ENCODE assay signal across 10 mouse cellular contexts in the genomic region with DNA sequence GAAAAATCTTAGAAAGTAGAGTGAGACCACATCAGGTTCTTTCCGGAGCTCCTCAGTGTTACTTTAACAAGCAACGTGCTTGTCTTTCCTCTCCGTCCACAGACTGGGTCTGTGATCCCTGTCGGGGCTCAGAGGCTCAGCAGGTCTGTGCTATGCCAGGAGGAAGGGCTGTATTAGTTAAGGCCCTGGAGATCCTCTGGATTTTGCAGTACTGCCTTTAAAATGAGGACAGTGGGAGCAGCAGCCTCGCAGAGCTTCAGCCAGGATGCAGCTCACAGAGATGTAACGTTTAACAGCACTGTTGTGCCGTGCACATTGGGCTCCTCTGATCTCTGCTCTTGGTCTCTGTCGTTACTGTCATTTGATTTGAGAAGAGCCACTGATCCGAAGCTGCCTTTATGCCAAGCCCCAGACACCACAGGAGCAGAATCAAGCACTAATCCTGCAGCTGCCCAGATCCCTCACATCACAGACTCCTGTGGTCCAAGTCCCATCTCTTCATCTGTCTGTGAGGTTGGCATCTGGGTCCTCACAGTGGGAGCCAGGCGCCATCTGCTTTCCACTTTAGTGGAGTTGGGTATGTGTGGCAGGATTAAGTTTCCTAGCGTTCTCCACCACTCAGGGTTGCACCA.
DNase-seq lines count a peak whose midpoint lies in the region; ATAC-seq and TF ChIP-seq lines count a peak whose summit lies in the region.
"Had no signal": no experiment of that assay in that cellular context is flagged by ENCODE, and none has a peak within 500 bp of the region (broad histone marks: within the 10 kb centered on the region; RNA-seq: fewer than 3 reads in every experiment).

No protein-coding gene starts in this region.

- peak; percentile 29 for DNase-seq in forebrain, embryonic 14.5 days (ENCODE audit: low spot score)
- DNase-seq in forebrain, embryonic 11.5 days (ENCODE audit: low spot score), result no peak
- DNase-seq in forebrain, postnatal 0 days, result no peak
- DNase-seq in midbrain, postnatal 0 days (ENCODE audit: low spot score), result peak; percentile 76
- DNase-seq in urinary bladder, postnatal 4 days (ENCODE audit: low spot score in 2 of 2), result no peak
- no peak for DNase-seq in adrenal gland, adult 18-20 months (ENCODE audit: low spot score in 2 of 2)
- DNase-seq: right cerebral cortex, postnatal 25 days had no signal

- 69% methylated on average over 11 of the region's 11 CpGs for WGBS in forebrain, embryonic 14.5 days
- 62% methylated on average over 11 of the region's 11 CpGs for WGBS in forebrain, embryonic 11.5 days
- WGBS in kidney, embryonic 16.5 days, result 68% methylated on average over 11 of the region's 11 CpGs
- 68% methylated on average over 11 of the region's 11 CpGs for WGBS in kidney, embryonic 14.5 days
- WGBS in forebrain, postnatal 0 days, result 56% methylated on average over 11 of the region's 11 CpGs
- WGBS in midbrain, postnatal 0 days, result 32% methylated on average over 11 of the region's 11 CpGs

- H3K4me3 ChIP-seq in forebrain, embryonic 14.5 days (ENCODE audit: low read depth, low read length), result no peak overlapping the region
- H3K4me3 ChIP-seq in forebrain, embryonic 11.5 days (ENCODE audit: low read depth, low read length), result no peak overlapping the region
- no peak overlapping the region for H3K4me3 ChIP-seq in kidney, embryonic 16.5 days (ENCODE audit: low read length)
- no peak overlapping the region for H3K4me3 ChIP-seq in kidney, embryonic 14.5 days (ENCODE audit: low read length)
- no peak overlapping the region for H3K4me3 ChIP-seq in forebrain, postnatal 0 days (ENCODE audit: low read depth, low read length)
- no peak overlapping the region for H3K4me3 ChIP-seq in midbrain, postnatal 0 days (ENCODE audit: low read depth, low read length)
- H3K4me3 ChIP-seq: megakaryocyte, embryonic 14.5 days had no signal

- 0 out of 2 replicates have a peak overlapping the region, but pooled peaks have one; percentile 4 for H3K27ac ChIP-seq in forebrain, embryonic 14.5 days (ENCODE audit: low read depth, low read length)
- H3K27ac ChIP-seq in forebrain, embryonic 11.5 days (ENCODE audit: low read depth, low read length), result no peak overlapping the region
- H3K27ac ChIP-seq in kidney, embryonic 16.5 days (ENCODE audit: low read length), result peak overlapping the region; percentile 43; the same call in 1 of the 2 replicates
- no peak overlapping the region for H3K27ac ChIP-seq in kidney, embryonic 14.5 days (ENCODE audit: low read depth, low read length)
- H3K27ac ChIP-seq in forebrain, postnatal 0 days (ENCODE audit: low read depth, low read length), result no peak overlapping the region
- H3K27ac ChIP-seq in midbrain, postnatal 0 days (ENCODE audit: low read depth, low read length), result 0 out of 2 replicates have a peak overlapping the region, but pooled peaks have one; percentile 43

- no peak for TF ChIP-seq CTCF in forebrain, postnatal 0 days (IDR thresholded peaks at IDR 0.05; ENCODE audit: low read depth)
- TF ChIP-seq CTCF in midbrain, postnatal 0 days (IDR thresholded peaks at IDR 0.05), result peak; percentile 3; the same call in 1 of the 2 replicates

- no peak overlapping the region for H3K9ac ChIP-seq in forebrain, embryonic 14.5 days (ENCODE audit: low read length)
- no peak overlapping the region for H3K9ac ChIP-seq in forebrain, embryonic 11.5 days (ENCODE audit: low read length)
- 0 out of 2 replicates have a peak overlapping the region, but pooled peaks have one; percentile 19 for H3K9ac ChIP-seq in kidney, embryonic 16.5 days (replicated peaks; ENCODE audit: low read length)
- no peak overlapping the region for H3K9ac ChIP-seq in kidney, embryonic 14.5 days (ENCODE audit: low read depth, low read length)
- no peak overlapping the region for H3K9ac ChIP-seq in forebrain, postnatal 0 days
- H3K9ac ChIP-seq in midbrain, postnatal 0 days (replicated peaks; ENCODE audit: low read length, poor library complexity, severe bottlenecking), result no peak overlapping the region

- no peak overlapping the region for H3K4me2 ChIP-seq in forebrain, embryonic 14.5 days (ENCODE audit: low read length)
- no peak overlapping the region for H3K4me2 ChIP-seq in forebrain, embryonic 11.5 days (ENCODE audit: low read depth, low read length, severe bottlenecking)
- H3K4me2 ChIP-seq in kidney, embryonic 16.5 days (replicated peaks; ENCODE audit: low read depth, low read length), result no peak overlapping the region
- no peak overlapping the region for H3K4me2 ChIP-seq in kidney, embryonic 14.5 days (replicated peaks; ENCODE audit: low read depth, low read length)
- H3K4me2 ChIP-seq in forebrain, postnatal 0 days (ENCODE audit: low read depth), result no peak overlapping the region
- no peak overlapping the region for H3K4me2 ChIP-seq in midbrain, postnatal 0 days (ENCODE audit: low read depth, low read length, poor library complexity, severe bottlenecking)

- H3K27me3 ChIP-seq in forebrain, embryonic 14.5 days (replicated peaks; ENCODE audit: control insufficient read depth, insufficient read depth, low read length), result no peaks in the 10 kb centered on the region
- H3K27me3 ChIP-seq in forebrain, embryonic 11.5 days (ENCODE audit: control insufficient read depth, insufficient read depth, low read length), result no peaks in the 10 kb centered on the region
- H3K27me3 ChIP-seq in kidney, embryonic 16.5 days (ENCODE audit: insufficient read depth, low read length), result no peaks in the 10 kb centered on the region
- H3K27me3 ChIP-seq in kidney, embryonic 14.5 days (ENCODE audit: control insufficient read depth, insufficient read depth, low read length), result no peaks in the 10 kb centered on the region
- no peaks in the 10 kb centered on the region for H3K27me3 ChIP-seq in forebrain, postnatal 0 days (ENCODE audit: insufficient read depth, low read length)
- H3K27me3 ChIP-seq in midbrain, postnatal 0 days (ENCODE audit: insufficient read depth, low read length), result no peaks in the 10 kb centered on the region

- no peaks in the 10 kb centered on the region for H3K9me3 ChIP-seq in forebrain, embryonic 14.5 days (replicated peaks; ENCODE audit: control insufficient read depth, low read length)
- no peaks in the 10 kb centered on the region for H3K9me3 ChIP-seq in forebrain, embryonic 11.5 days (ENCODE audit: control insufficient read depth, low read length)
- no peaks in the 10 kb centered on the region for H3K9me3 ChIP-seq in kidney, embryonic 16.5 days (ENCODE audit: low read length)
- no peaks in the 10 kb centered on the region for H3K9me3 ChIP-seq in kidney, embryonic 14.5 days (ENCODE audit: control insufficient read depth, low read length)
- H3K9me3 ChIP-seq in forebrain, postnatal 0 days (ENCODE audit: low read length), result no peaks in the 10 kb centered on the region
- no peaks in the 10 kb centered on the region for H3K9me3 ChIP-seq in midbrain, postnatal 0 days (ENCODE audit: low read length)
- H3K9me3 ChIP-seq: megakaryocyte, embryonic 14.5 days had no signal

- H3K36me3 ChIP-seq in forebrain, embryonic 14.5 days (ENCODE audit: control insufficient read depth, insufficient read depth, low read length), result no peaks in the 10 kb centered on the region
- H3K36me3 ChIP-seq in forebrain, embryonic 11.5 days (ENCODE audit: control insufficient read depth, insufficient read depth, low read length), result no peaks in the 10 kb centered on the region
- no peaks in the 10 kb centered on the region for H3K36me3 ChIP-seq in kidney, embryonic 16.5 days (ENCODE audit: insufficient read depth, low read length)
- no peaks in the 10 kb centered on the region for H3K36me3 ChIP-seq in kidney, embryonic 14.5 days (ENCODE audit: control insufficient read depth, insufficient read depth, low read length)
- H3K36me3 ChIP-seq in forebrain, postnatal 0 days (ENCODE audit: insufficient read depth), result no peaks in the 10 kb centered on the region
- H3K36me3 ChIP-seq in midbrain, postnatal 0 days (ENCODE audit: insufficient read depth, low read length), result no peaks in the 10 kb centered on the region

- no peaks in the 10 kb centered on the region; the same call in 1 of the 2 replicates for H3K4me1 ChIP-seq in forebrain, embryonic 14.5 days (ENCODE audit: control insufficient read depth, insufficient read depth, low read length)
- H3K4me1 ChIP-seq in forebrain, embryonic 11.5 days (replicated peaks; ENCODE audit: control insufficient read depth, insufficient read depth, low read length), result no peaks in the 10 kb centered on the region
- H3K4me1 ChIP-seq in kidney, embryonic 16.5 days (ENCODE audit: insufficient read depth, low read length), result peaks cover 14% of the 10 kb centered on the region
- H3K4me1 ChIP-seq in kidney, embryonic 14.5 days (ENCODE audit: control insufficient read depth, insufficient read depth, low read length), result no peaks in the 10 kb centered on the region
- no peaks in the 10 kb centered on the region for H3K4me1 ChIP-seq in forebrain, postnatal 0 days (ENCODE audit: insufficient read depth)
- peaks cover 7% of the 10 kb centered on the region for H3K4me1 ChIP-seq in midbrain, postnatal 0 days (ENCODE audit: insufficient read depth, low read length)

- ATAC-seq in forebrain, embryonic 14.5 days, result peak; percentile 65; the same call in 1 of the 2 replicates
- no peak for ATAC-seq in forebrain, embryonic 11.5 days (replicated peaks; ENCODE audit: low FRiP score)
- no peak for ATAC-seq in kidney, embryonic 16.5 days (ENCODE audit: low FRiP score, low TSS enrichment)
- ATAC-seq in kidney, embryonic 14.5 days (ENCODE audit: low FRiP score, low TSS enrichment), result no peak
- peak; percentile 56 for ATAC-seq in forebrain, postnatal 0 days
- ATAC-seq in midbrain, postnatal 0 days (ENCODE audit: low FRiP score), result peak; percentile 51

Comparison
In these comparisons a context has a peak if more than half of its experiments do, and no peak if none do; other contexts are left out.
1. ATAC-seq: peak in forebrain, embryonic 14.5 days (single experiment), forebrain, postnatal 0 days (single experiment) and midbrain, postnatal 0 days (single experiment); none in forebrain, embryonic 11.5 days (single experiment), kidney, embryonic 16.5 days (single experiment) and kidney, embryonic 14.5 days (single experiment).
2. DNase-seq: peak in forebrain, embryonic 14.5 days (single experiment) and midbrain, postnatal 0 days (single experiment); none in forebrain, embryonic 11.5 days (single experiment), forebrain, postnatal 0 days (single experiment), urinary bladder, postnatal 4 days (0 of 2) and adrenal gland, adult 18-20 months (0 of 2).
3. H3K27ac ChIP-seq: peak in forebrain, embryonic 14.5 days (single experiment), kidney, embryonic 16.5 days (single experiment) and midbrain, postnatal 0 days (single experiment); none in forebrain, embryonic 11.5 days (single experiment), kidney, embryonic 14.5 days (single experiment) and forebrain, postnatal 0 days (single experiment).